Mouse (Mus musculus) cortical plate, adult 2 months (tissue): ENCODE results near the gene Pomgnt1.

Source experiments
- CTCF ChIP-seq: fragments of 200-500 bp; IDR thresholded peaks from 2 replicates; pipeline ENCODE4 v1.5.1; 2011; ENCODE audit warnings: mild to moderate bottlenecking, control low read depth, low read length; ENCODE audit not compliant: insufficient read depth; ENCODE audit errors: extremely low read depth
- POLR2A ChIP-seq: fragments of 200-500 bp; IDR thresholded peaks from 2 replicates; pipeline ENCODE4 v1.6.1; 2011; ENCODE audit warnings: mild to moderate bottlenecking, low read length, control low read depth; ENCODE audit not compliant: insufficient read depth; ENCODE audit errors: extremely low read depth

GRCm38 (mm10) chr4:116160769-116161168 lies 37.1 kb downstream of the Pomgnt1 start:
- no peak for TF ChIP-seq POLR2A
- TF ChIP-seq CTCF, result no peak
